Mouse (Mus musculus): ENCODE data around the gene Rab11fip2. TPM values are rescaled to one million over a fixed set of nuclear protein-coding genes. Genes with fewer than 3 reads are reported as not detected.

Rab11fip2 gene
- polyA plus RNA-seq, 1 experiment from 2014 or later: 1.4 TPM

GRCm38 (mm10) chr19:59887866-59888265 is 55.6 kb downstream of the Rab11fip2 start:
- Histone ChIP-seq H3K4me1 (replicated peaks; ENCODE audit: control insufficient read depth, insufficient read depth, low read length) (no peaks in the 10 kb centered on the region), H3K4me2 (no peak overlapping the region)
- 74% methylated on average over 2 of the region's 2 CpGs for WGBS

GRCm38 (mm10) chr19:59885301-59885700 is 58.2 kb downstream of the Rab11fip2 start:
- H3K4me1 ChIP-seq (replicated peaks; ENCODE audit: control insufficient read depth, insufficient read depth, low read length): no peaks in the 10 kb centered on the region
- H3K9me3 ChIP-seq (ENCODE audit: control insufficient read depth, low read length): no peaks in the 10 kb centered on the region
- H3K27ac ChIP-seq (ENCODE audit: low read depth, low read length): no peak overlapping the region
- ATAC-seq (replicated peaks; ENCODE audit: low FRiP score) (no peak), DNase-seq (ENCODE audit: low spot score) (no peak)
- H3K36me3 ChIP-seq (ENCODE audit: control insufficient read depth, insufficient read depth, low read length): no peaks in the 10 kb centered on the region
- H3K27me3 ChIP-seq (replicated peaks; ENCODE audit: control insufficient read depth, insufficient read depth, low read length): no peaks in the 10 kb centered on the region
- H3K4me2 ChIP-seq: no peak overlapping the region
- no peak overlapping the region for H3K4me3 ChIP-seq (ENCODE audit: low read depth, low read length)
- 67% methylated on average over 2 of the region's 2 CpGs for WGBS
- no peak overlapping the region for H3K9ac ChIP-seq (ENCODE audit: low read depth, low read length)

More at GRCm38 (mm10) chr19:59887866-59888265, 55.6 kb downstream of the Rab11fip2 start:
- no peak overlapping the region for H3K27ac ChIP-seq (ENCODE audit: low read depth, low read length)
- no peak for DNase-seq (ENCODE audit: low spot score)
- H3K36me3 ChIP-seq (ENCODE audit: control insufficient read depth, insufficient read depth, low read length): no peaks in the 10 kb centered on the region
- no peak overlapping the region for H3K4me3 ChIP-seq (ENCODE audit: low read depth, low read length)
- no peak for ATAC-seq (replicated peaks; ENCODE audit: low FRiP score)
- no peak overlapping the region for H3K9ac ChIP-seq (ENCODE audit: low read depth, low read length)
- no peaks in the 10 kb centered on the region for H3K9me3 ChIP-seq (ENCODE audit: control insufficient read depth, low read length)
- no peaks in the 10 kb centered on the region for H3K27me3 ChIP-seq (replicated peaks; ENCODE audit: control insufficient read depth, insufficient read depth, low read length)

- no peak overlapping the region for H3K4me2 ChIP-seq
- H3K27ac ChIP-seq (ENCODE audit: low read depth, low read length): no peak overlapping the region
- H3K4me1 ChIP-seq (replicated peaks; ENCODE audit: control insufficient read depth, insufficient read depth, low read length): no peaks in the 10 kb centered on the region
- H3K27me3 ChIP-seq (replicated peaks; ENCODE audit: control insufficient read depth, insufficient read depth, low read length): no peaks in the 10 kb centered on the region
- no peaks in the 10 kb centered on the region for H3K36me3 ChIP-seq (ENCODE audit: control insufficient read depth, insufficient read depth, low read length)
- 79% methylated on average over 2 of the region's 2 CpGs for WGBS
- H3K4me3 ChIP-seq (ENCODE audit: low read depth, low read length): no peak overlapping the region
- DNase-seq (ENCODE audit: low spot score) (no peak), ATAC-seq (replicated peaks; ENCODE audit: low FRiP score) (no peak)
- no peak overlapping the region for H3K9ac ChIP-seq (ENCODE audit: low read depth, low read length)
- H3K9me3 ChIP-seq (ENCODE audit: control insufficient read depth, low read length): no peaks in the 10 kb centered on the region
Observed at GRCm38 (mm10) chr19:59877238-59877637, 66.2 kb downstream of the Rab11fip2 start.

GRCm38 (mm10) chr19:59866666-59867065 is 76.8 kb downstream of the Rab11fip2 start:
- no peak overlapping the region for H3K27ac ChIP-seq (ENCODE audit: low read depth, low read length)
- no peak for ATAC-seq (replicated peaks; ENCODE audit: low FRiP score)
- H3K4me2 ChIP-seq: no peak overlapping the region
- H3K9me3 ChIP-seq (ENCODE audit: control insufficient read depth, low read length): no peaks in the 10 kb centered on the region
- WGBS: 82% methylated on average over 9 of the region's 9 CpGs
- H3K27me3 ChIP-seq (replicated peaks; ENCODE audit: control insufficient read depth, insufficient read depth, low read length): no peaks in the 10 kb centered on the region
- H3K4me3 ChIP-seq (ENCODE audit: low read depth, low read length): no peak overlapping the region
- no peak overlapping the region for H3K9ac ChIP-seq (ENCODE audit: low read depth, low read length)
- H3K4me1 ChIP-seq (replicated peaks; ENCODE audit: control insufficient read depth, insufficient read depth, low read length): no peaks in the 10 kb centered on the region
- no peaks in the 10 kb centered on the region for H3K36me3 ChIP-seq (ENCODE audit: control insufficient read depth, insufficient read depth, low read length)
- no peak for DNase-seq (ENCODE audit: low spot score)

- Histone ChIP-seq H3K4me1 (replicated peaks; ENCODE audit: control insufficient read depth, insufficient read depth, low read length) (no peaks in the 10 kb centered on the region), H3K9me3 (ENCODE audit: control insufficient read depth, low read length) (no peaks in the 10 kb centered on the region), H3K36me3 (ENCODE audit: control insufficient read depth, insufficient read depth, low read length) (no peaks in the 10 kb centered on the region), H3K27ac (ENCODE audit: low read depth, low read length) (no peak overlapping the region), H3K9ac (ENCODE audit: low read depth, low read length) (no peak overlapping the region), H3K27me3 (replicated peaks; ENCODE audit: control insufficient read depth, insufficient read depth, low read length) (no peaks in the 10 kb centered on the region), H3K4me2 (no peak overlapping the region), H3K4me3 (ENCODE audit: low read depth, low read length) (no peak overlapping the region)
- ATAC-seq (replicated peaks; ENCODE audit: low FRiP score) (no peak), DNase-seq (ENCODE audit: low spot score) (no peak)
Observed at GRCm38 (mm10) chr19:59862423-59862822, 81.0 kb downstream of the Rab11fip2 start.

GRCm38 (mm10) chr19:59860799-59861198 is 82.7 kb downstream of the Rab11fip2 start:
- Histone ChIP-seq H3K9ac (ENCODE audit: low read depth, low read length) (no peak overlapping the region), H3K27ac (ENCODE audit: low read depth, low read length) (no peak overlapping the region), H3K36me3 (ENCODE audit: control insufficient read depth, insufficient read depth, low read length) (no peaks in the 10 kb centered on the region), H3K27me3 (replicated peaks; ENCODE audit: control insufficient read depth, insufficient read depth, low read length) (no peaks in the 10 kb centered on the region), H3K4me1 (replicated peaks; ENCODE audit: control insufficient read depth, insufficient read depth, low read length) (no peaks in the 10 kb centered on the region), H3K9me3 (ENCODE audit: control insufficient read depth, low read length) (no peaks in the 10 kb centered on the region), H3K4me3 (ENCODE audit: low read depth, low read length) (no peak overlapping the region), H3K4me2 (no peak overlapping the region)
- DNase-seq (ENCODE audit: low spot score) (no peak), ATAC-seq (replicated peaks; ENCODE audit: low FRiP score) (no peak)
- 78% methylated on average over 3 of the region's 3 CpGs for WGBS

GRCm38 (mm10) chr19:59853061-59853460 is 90.4 kb downstream of the Rab11fip2 start:
- WGBS: 82% methylated on average over 3 of the region's 3 CpGs
- Histone ChIP-seq H3K27me3 (replicated peaks; ENCODE audit: control insufficient read depth, insufficient read depth, low read length) (no peaks in the 10 kb centered on the region), H3K4me3 (ENCODE audit: low read depth, low read length) (no peak overlapping the region), H3K9ac (ENCODE audit: low read depth, low read length) (no peak overlapping the region), H3K27ac (ENCODE audit: low read depth, low read length) (no peak overlapping the region), H3K4me1 (replicated peaks; ENCODE audit: control insufficient read depth, insufficient read depth, low read length) (no peaks in the 10 kb centered on the region), H3K36me3 (ENCODE audit: control insufficient read depth, insufficient read depth, low read length) (no peaks in the 10 kb centered on the region), H3K9me3 (ENCODE audit: control insufficient read depth, low read length) (no peaks in the 10 kb centered on the region), H3K4me2 (no peak overlapping the region)
- ATAC-seq (replicated peaks; ENCODE audit: low FRiP score) (no peak), DNase-seq (ENCODE audit: low spot score) (no peak)

All from liver, embryonic 11.5 days (tissue).